Mouse (Mus musculus) thymus, adult 2 months (tissue): ENCODE measurements around the gene Rprd1b.

Experiments used
- CTCF ChIP-seq: fragments of 200-500 bp; IDR thresholded peaks from 2 replicates; pipeline ENCODE4 v1.5.1; 2012; ENCODE audit warnings: mild to moderate bottlenecking, control low read depth, low read length, moderate library complexity, borderline replicate concordance; ENCODE audit not compliant: control insufficient read depth, poor library complexity, insufficient read depth; ENCODE audit errors: extremely low read depth
- POLR2A ChIP-seq: fragments of 200-500 bp; IDR thresholded peaks from 2 replicates; pipeline ENCODE4 v1.6.1; 2012; ENCODE audit warnings: mild to moderate bottlenecking, low read length, control low read depth, moderate library complexity; ENCODE audit not compliant: control insufficient read depth, poor library complexity, insufficient read depth; ENCODE audit errors: extremely low read depth

GRCm38 (mm10) chr2:158166628-158167027 lies 138.3 kb downstream of the Rprd1b start:
- TF ChIP-seq CTCF = no peak
- no peak for TF ChIP-seq POLR2A
